Mouse (Mus musculus) kidney, embryonic 16.5 days (tissue): Measurements from ENCODE around the gene Cmip. TPM values are rescaled to one million over a fixed set of nuclear protein-coding genes. Genes with fewer than 3 reads are reported as not detected.

Experiments used
- ATAC-seq: fragments of 200-750 bp; cut with Nextera tagmentation; 2 replicates; pipeline ENCODE4 v1.8.0; 2017; ENCODE audit warnings: moderate TSS enrichment; ENCODE audit not compliant: low FRiP score, low TSS enrichment
- H3K27ac ChIP-seq: fragments of 300-500 bp; sonication (generic); 2 replicates; pipeline ENCODE4 v1.5.1; 2014; ENCODE audit warnings: low read length
- H3K27me3 ChIP-seq: fragments of 300-500 bp; sonication (generic); 2 replicates; pipeline ENCODE4 v1.6.1; 2014; ENCODE audit warnings: low read length, control low read depth, mixed read lengths; ENCODE audit not compliant: insufficient read depth
- H3K36me3 ChIP-seq: fragments of 300-500 bp; sonication (generic); 2 replicates; pipeline ENCODE4 v1.6.1; 2014; ENCODE audit warnings: low read length, control low read depth, mixed read lengths; ENCODE audit not compliant: insufficient read depth
- H3K4me1 ChIP-seq: fragments of 300-500 bp; sonication (generic); 2 replicates; pipeline ENCODE4 v1.6.1; 2014; ENCODE audit warnings: low read length, control low read depth, mixed read lengths; ENCODE audit not compliant: insufficient read depth
- H3K4me2 ChIP-seq: fragments of 300-500 bp; sonication (generic); replicated peaks from 2 replicates; pipeline ENCODE4 v1.6.1; 2014; ENCODE audit warnings: low read depth, low read length
- H3K4me3 ChIP-seq: fragments of 300-500 bp; sonication (generic); 2 replicates; pipeline ENCODE4 v1.5.1; 2014; ENCODE audit warnings: mild to moderate bottlenecking, low read length
- H3K9ac ChIP-seq: fragments of 300-500 bp; sonication (generic); replicated peaks from 2 replicates; pipeline ENCODE4 v1.6.1; 2014; ENCODE audit warnings: low read length
- H3K9me3 ChIP-seq: fragments of 300-500 bp; sonication (generic); 2 replicates; pipeline ENCODE4 v1.6.1; 2016; ENCODE audit warnings: low read length, control low read depth
- WGBS: fragments of 180-500 bp; shearing (Covaris S2); extraction: QIAGEN DNeasy Blood & Tissue Kit; methylation state at CpG from one replicate; pipeline ENCODE4 v1.1.7; 2014; 5-methylcytosine and 5-hydroxymethylcytosine counted together
- polyA plus RNA-seq: library from polyadenylated mRNA; unstranded; fragments of >200 nt; fragmentation: Nextera tagmentation; extraction: Ambion mirVana; gene quantifications from 2 replicates; pipeline ENCODE4 v1.2.1, GENCODE M21; 2015

Cmip gene
- polyA plus RNA-seq, 1 experiment from 2014 or later: 21.0 TPM

- Histone ChIP-seq H3K27ac (peak overlapping the region; percentile 88), H3K9ac (no peak overlapping the region), H3K4me2 (no peak overlapping the region), H3K27me3 (no peaks in the 10 kb centered on the region), H3K36me3 (no peaks in the 10 kb centered on the region), H3K4me1 (peaks cover 70% of the 10 kb centered on the region), H3K9me3 (no peaks in the 10 kb centered on the region), H3K4me3 (no peak overlapping the region)
- WGBS: 77% methylated on average over 10 of the region's 10 CpGs
- no peak for ATAC-seq
These were observed 106.4 kb downstream of the Cmip start for GRCm38 (mm10) chr8:117363291-117363690.

GRCm38 (mm10) chr8:117364374-117365160 lies 107.7 kb downstream of the Cmip start:
- no peak overlapping the region for H3K4me3 ChIP-seq
- H3K9ac ChIP-seq: no peak overlapping the region
- no peaks in the 10 kb centered on the region for H3K27me3 ChIP-seq
- H3K4me1 ChIP-seq: peaks cover 83% of the 10 kb centered on the region
- no peak overlapping the region for H3K27ac ChIP-seq
- H3K9me3 ChIP-seq: no peaks in the 10 kb centered on the region
- no peaks in the 10 kb centered on the region for H3K36me3 ChIP-seq
- ATAC-seq: no peak
- 80% methylated on average over 19 of the region's 19 CpGs for WGBS
- no peak overlapping the region for H3K4me2 ChIP-seq

- Histone ChIP-seq H3K36me3 (no peaks in the 10 kb centered on the region), H3K4me2 (no peak overlapping the region), H3K4me1 (peaks cover 83% of the 10 kb centered on the region), H3K27ac (no peak overlapping the region), H3K4me3 (no peak overlapping the region), H3K9ac (no peak overlapping the region), H3K27me3 (no peaks in the 10 kb centered on the region), H3K9me3 (no peaks in the 10 kb centered on the region)
- no peak for ATAC-seq
- 46% methylated on average over 7 of the region's 7 CpGs for WGBS
These were observed 109.6 kb downstream of the Cmip start for GRCm38 (mm10) chr8:117366475-117366874.

GRCm38 (mm10) chr8:117367441-117367840 lies 110.6 kb downstream of the Cmip start:
- H3K4me1 ChIP-seq: peaks cover 82% of the 10 kb centered on the region
- H3K36me3 ChIP-seq: no peaks in the 10 kb centered on the region
- no peak overlapping the region for H3K27ac ChIP-seq
- ATAC-seq: no peak
- H3K4me2 ChIP-seq: no peak overlapping the region
- no peak overlapping the region for H3K4me3 ChIP-seq
- H3K9me3 ChIP-seq: no peaks in the 10 kb centered on the region
- WGBS: 69% methylated on average over 8 of the region's 8 CpGs
- H3K9ac ChIP-seq: no peak overlapping the region
- H3K27me3 ChIP-seq: no peaks in the 10 kb centered on the region

- no peak overlapping the region for H3K27ac ChIP-seq
- no peaks in the 10 kb centered on the region for H3K9me3 ChIP-seq
- 25% methylated on average over 8 of the region's 8 CpGs for WGBS
- ATAC-seq: no peak
- H3K36me3 ChIP-seq: no peaks in the 10 kb centered on the region
- H3K4me3 ChIP-seq: no peak overlapping the region
- H3K9ac ChIP-seq: no peak overlapping the region
- no peak overlapping the region for H3K4me2 ChIP-seq
- peaks cover 81% of the 10 kb centered on the region for H3K4me1 ChIP-seq
- H3K27me3 ChIP-seq: no peaks in the 10 kb centered on the region
These were observed 111.9 kb downstream of the Cmip start for GRCm38 (mm10) chr8:117368781-117369180.

GRCm38 (mm10) chr8:117370009-117370408 lies 113.1 kb downstream of the Cmip start:
- Histone ChIP-seq H3K9ac (no peak overlapping the region), H3K4me1 (peaks cover 71% of the 10 kb centered on the region), H3K27ac (no peak overlapping the region), H3K9me3 (no peaks in the 10 kb centered on the region), H3K36me3 (no peaks in the 10 kb centered on the region), H3K4me3 (no peak overlapping the region), H3K27me3 (no peaks in the 10 kb centered on the region), H3K4me2 (no peak overlapping the region)
- no peak for ATAC-seq
- WGBS: 81% methylated on average over 8 of the region's 8 CpGs

- ATAC-seq: peak; percentile 39; the same call in 1 of the 2 replicates
- Histone ChIP-seq H3K9me3 (no peaks in the 10 kb centered on the region), H3K9ac (no peak overlapping the region), H3K27me3 (no peaks in the 10 kb centered on the region), H3K36me3 (no peaks in the 10 kb centered on the region), H3K27ac (no peak overlapping the region), H3K4me2 (no peak overlapping the region), H3K4me3 (no peak overlapping the region), H3K4me1 (peaks cover 71% of the 10 kb centered on the region)
- 39% methylated on average over 7 of the region's 7 CpGs for WGBS
These were observed 114.3 kb downstream of the Cmip start for GRCm38 (mm10) chr8:117371189-117371588.

GRCm38 (mm10) chr8:117372070-117372469 lies 115.2 kb downstream of the Cmip start:
- 81% methylated on average over 12 of the region's 12 CpGs for WGBS
- peak; percentile 11; the same call in 1 of the 2 replicates for ATAC-seq
- H3K27ac ChIP-seq: no peak overlapping the region

GRCm38 (mm10) chr8:117373001-117373428 lies 116.2 kb downstream of the Cmip start:
- 0 out of 2 replicates have a peak, but pooled peaks cover 4% of the 10 kb centered on the region for H3K36me3 ChIP-seq
- WGBS: 21% methylated on average over 11 of the region's 11 CpGs
- H3K4me2 ChIP-seq: no peak overlapping the region
- no peaks in the 10 kb centered on the region for H3K27me3 ChIP-seq
- ATAC-seq: no peak
- H3K27ac ChIP-seq: peak overlapping the region; percentile 68
- no peak overlapping the region for H3K4me3 ChIP-seq
- no peaks in the 10 kb centered on the region for H3K9me3 ChIP-seq
- no peak overlapping the region for H3K9ac ChIP-seq
- peaks cover 54% of the 10 kb centered on the region for H3K4me1 ChIP-seq

More at GRCm38 (mm10) chr8:117372070-117372469, 115.2 kb downstream of the Cmip start:
- peaks cover 63% of the 10 kb centered on the region for H3K4me1 ChIP-seq
- no peak overlapping the region for H3K9ac ChIP-seq
- H3K9me3 ChIP-seq: no peaks in the 10 kb centered on the region
- H3K27me3 ChIP-seq: no peaks in the 10 kb centered on the region
- 0 out of 2 replicates have a peak, but pooled peaks cover 1% of the 10 kb centered on the region for H3K36me3 ChIP-seq
- no peak overlapping the region for H3K4me3 ChIP-seq
- no peak overlapping the region for H3K4me2 ChIP-seq

GRCm38 (mm10) chr8:117374087-117374486 lies 117.2 kb downstream of the Cmip start:
- 87% methylated on average over 3 of the region's 3 CpGs for WGBS
- H3K4me1 ChIP-seq: peaks cover 50% of the 10 kb centered on the region
- ATAC-seq: no peak

More at GRCm38 (mm10) chr8:117374087-117374486, 117.2 kb downstream of the Cmip start:
- H3K4me2 ChIP-seq: no peak overlapping the region
- no peaks in the 10 kb centered on the region for H3K27me3 ChIP-seq
- no peak overlapping the region for H3K27ac ChIP-seq
- no peaks in the 10 kb centered on the region for H3K9me3 ChIP-seq
- no peak overlapping the region for H3K9ac ChIP-seq
- H3K4me3 ChIP-seq: no peak overlapping the region
- 0 out of 2 replicates have a peak, but pooled peaks cover 4% of the 10 kb centered on the region for H3K36me3 ChIP-seq
